Mouse (Mus musculus) E14TG2a.4 (cell line): ENCODE results near the gene Vrk1.

Experiments used
- H3K27me3 ChIP-seq: 2 replicates; pipeline ENCODE4 v1.6.1; 2014; ENCODE audit warnings: low read length, control low read depth; ENCODE audit not compliant: insufficient read depth
- H3K36me3 ChIP-seq: 2 replicates; pipeline ENCODE4 v1.6.1; 2014; ENCODE audit warnings: low read length, control low read depth; ENCODE audit not compliant: insufficient read depth
- H3K4me1 ChIP-seq: replicated peaks from 2 replicates; pipeline ENCODE4 v1.6.1; 2014; ENCODE audit warnings: low read depth, low read length, control low read depth
- H3K4me3 ChIP-seq: replicated peaks from 2 replicates; pipeline ENCODE4 v1.5.1; 2014; ENCODE audit warnings: mild to moderate bottlenecking, low read length
- H3K9me3 ChIP-seq: 2 replicates; pipeline ENCODE4 v1.6.1; 2014; ENCODE audit warnings: low read length, control low read depth
- CTCF ChIP-seq: conservative IDR thresholded peaks from 2 replicates; pipeline ENCODE4 v1.5.1; 2014; ENCODE audit warnings: low read length
- NANOG ChIP-seq: IDR thresholded peaks from 2 replicates; pipeline ENCODE4 v1.6.1; 2014; ENCODE audit warnings: borderline replicate concordance, low read length, mixed read lengths
- POU5F1 ChIP-seq: IDR thresholded peaks from 2 replicates; pipeline ENCODE4 v1.6.1; 2014; ENCODE audit warnings: low read length, borderline replicate concordance

The Vrk1 gene

DNA sequence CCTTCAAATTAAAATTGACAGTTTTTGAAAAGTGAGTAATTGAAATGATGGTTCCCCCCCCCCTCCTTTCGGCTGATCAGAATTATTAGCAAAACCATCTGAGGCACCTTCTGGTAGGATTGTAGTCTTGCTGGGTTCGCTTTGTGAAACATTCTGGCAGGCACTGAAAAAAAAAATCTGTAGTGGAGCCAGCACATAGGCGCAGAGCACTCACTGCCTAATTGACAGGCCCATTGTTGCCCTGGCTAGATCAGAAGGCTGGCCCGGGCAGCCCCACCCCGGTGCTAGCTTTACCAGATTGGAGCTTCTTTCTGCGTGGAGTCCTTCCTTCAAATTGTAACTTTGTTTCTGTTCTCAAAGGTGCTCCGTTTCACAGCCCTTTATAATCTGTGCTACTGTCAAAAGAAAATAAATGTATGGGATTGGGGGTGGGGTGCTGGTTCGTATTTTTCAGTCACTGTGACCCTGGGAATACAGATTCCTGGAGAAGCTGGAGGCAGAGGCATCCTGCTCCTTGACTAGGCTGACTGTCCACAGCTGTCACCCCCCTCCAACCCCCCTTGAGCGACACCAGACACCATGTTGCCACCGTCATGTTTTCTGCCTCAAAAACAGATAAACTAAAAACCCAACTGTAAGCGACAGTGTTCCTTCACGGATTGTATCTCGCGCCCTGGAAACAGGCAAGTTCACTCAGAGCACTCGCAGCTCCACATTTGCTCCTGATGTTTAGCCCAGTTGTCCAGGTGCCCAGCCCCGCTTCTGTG, 72.3 kb downstream of the Vrk1 start:
- peaks cover 49% of the 10 kb centered on the region for H3K4me1 ChIP-seq
- no peak for TF ChIP-seq CTCF
- TF ChIP-seq POU5F1, result no peak
- H3K27me3 ChIP-seq, result 0 out of 2 replicates have a peak, but pooled peaks cover 2% of the 10 kb centered on the region
- no peaks in the 10 kb centered on the region for H3K9me3 ChIP-seq
- peaks cover 26% of the 10 kb centered on the region for H3K36me3 ChIP-seq
- H3K4me3 ChIP-seq, result peak overlapping the region; percentile 23; the same call in 1 of the 2 replicates

DNA sequence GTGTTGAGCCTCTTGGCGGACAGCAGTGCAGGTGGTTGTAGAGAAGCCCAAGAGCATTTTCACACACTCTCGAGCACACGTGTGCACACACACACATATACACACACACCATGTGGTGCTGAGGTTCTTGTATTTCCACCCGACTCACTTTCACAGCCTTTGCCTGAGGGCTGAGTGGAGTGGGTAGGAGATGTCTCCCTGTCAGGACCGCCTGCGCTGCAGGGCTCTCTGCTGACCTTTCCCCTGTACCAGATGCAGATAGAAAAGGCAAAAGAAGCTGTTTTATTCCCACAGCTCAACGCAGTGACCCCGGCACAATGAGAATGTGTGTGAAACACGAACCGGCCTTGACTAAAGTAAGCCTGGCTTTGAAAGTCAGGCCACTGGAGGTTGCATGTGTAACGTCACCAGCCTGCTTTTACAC, 72.9 kb downstream of the Vrk1 start:
- Histone ChIP-seq H3K27me3 (0 out of 2 replicates have a peak, but pooled peaks cover 2% of the 10 kb centered on the region), H3K4me1 (peaks cover 49% of the 10 kb centered on the region), H3K4me3 (peak overlapping the region; percentile 23; the same call in 1 of the 2 replicates), H3K36me3 (peaks cover 26% of the 10 kb centered on the region), H3K9me3 (no peaks in the 10 kb centered on the region)
- TF ChIP-seq NANOG, result no peak
- TF ChIP-seq CTCF, result no peak
- TF ChIP-seq POU5F1, result no peak

DNA sequence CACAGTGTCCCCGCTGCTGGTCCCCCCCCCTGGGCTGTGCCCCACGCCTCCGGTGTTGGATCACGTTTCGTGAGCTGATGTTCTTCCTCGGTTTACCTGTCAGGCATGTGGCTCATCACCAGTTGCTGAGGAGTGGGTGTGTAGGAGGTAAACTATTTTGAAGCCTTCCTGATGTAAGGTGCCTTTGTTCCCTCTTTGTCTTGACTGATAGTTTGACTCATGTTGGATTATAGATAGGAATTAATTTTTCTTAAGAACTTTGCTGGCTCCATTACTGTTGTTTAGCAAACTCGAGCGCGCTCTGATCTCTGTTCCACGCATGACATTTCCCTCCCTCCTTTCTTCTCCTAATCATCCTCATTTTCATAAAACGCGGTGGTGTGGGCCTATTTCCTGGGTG, 74.1 kb downstream of the Vrk1 start:
- Histone ChIP-seq H3K4me3 (peak overlapping the region; percentile 17; the same call in 1 of the 2 replicates), H3K36me3 (peaks cover 18% of the 10 kb centered on the region), H3K9me3 (no peaks in the 10 kb centered on the region), H3K4me1 (peaks cover 49% of the 10 kb centered on the region), H3K27me3 (0 out of 2 replicates have a peak, but pooled peaks cover 2% of the 10 kb centered on the region)
- TF ChIP-seq CTCF, result no peak
- TF ChIP-seq NANOG, result no peak
- TF ChIP-seq POU5F1, result no peak

DNA sequence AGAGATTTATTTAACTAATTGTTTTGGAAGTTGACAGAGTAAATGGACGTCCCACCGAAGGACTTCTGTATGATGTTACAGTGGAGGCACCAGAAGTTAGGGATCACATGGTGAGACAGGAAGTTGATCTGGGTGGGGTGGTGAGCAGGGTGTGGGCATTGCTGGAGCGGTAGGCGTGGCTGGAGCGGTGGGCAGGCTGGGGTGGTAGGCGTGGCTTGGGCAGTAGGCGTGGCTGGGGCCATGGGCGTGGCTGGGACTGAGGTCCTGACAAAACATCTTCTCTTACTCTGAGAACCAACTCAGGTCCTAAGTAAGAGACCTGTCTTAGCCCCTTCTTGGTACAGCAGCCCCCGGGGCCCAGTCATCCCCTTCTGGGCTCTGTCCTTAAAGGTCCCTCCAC, 84.8 kb downstream of the Vrk1 start:
- no peak for TF ChIP-seq CTCF
- no peak for TF ChIP-seq POU5F1
- TF ChIP-seq NANOG, result no peak
- H3K27me3 ChIP-seq, result peaks cover 3% of the 10 kb centered on the region
- no peak overlapping the region for H3K4me3 ChIP-seq
- H3K9me3 ChIP-seq, result peaks cover 16% of the 10 kb centered on the region
- peaks cover 29% of the 10 kb centered on the region for H3K4me1 ChIP-seq
- no peaks in the 10 kb centered on the region for H3K36me3 ChIP-seq

DNA sequence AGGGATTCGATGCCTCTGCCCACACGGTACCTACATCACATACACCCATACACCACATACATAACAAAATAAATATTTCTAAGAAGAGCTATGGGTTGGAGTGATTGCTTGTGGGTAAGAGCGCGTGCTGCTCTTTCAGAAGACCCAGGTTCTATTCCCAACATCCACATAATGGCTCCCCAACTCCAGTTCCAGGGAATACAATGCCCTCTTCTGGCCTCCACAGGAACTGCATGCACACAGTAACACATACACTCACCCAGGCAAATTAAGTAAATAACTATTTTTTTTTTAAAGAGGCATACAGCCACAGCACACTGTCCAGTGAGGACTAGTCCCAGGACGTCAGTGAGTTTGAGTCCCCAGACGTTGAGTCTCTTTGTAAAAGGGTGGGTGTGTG, 92.0 kb downstream of the Vrk1 start:
- H3K27me3 ChIP-seq, result peaks cover 8% of the 10 kb centered on the region; the same call in 1 of the 2 replicates
- H3K9me3 ChIP-seq, result no peaks in the 10 kb centered on the region
- H3K4me3 ChIP-seq, result no peak overlapping the region
- no peaks in the 10 kb centered on the region for H3K36me3 ChIP-seq
- H3K4me1 ChIP-seq, result peaks cover 25% of the 10 kb centered on the region
- TF ChIP-seq NANOG, result no peak
- peak; percentile 87 for TF ChIP-seq CTCF

DNA sequence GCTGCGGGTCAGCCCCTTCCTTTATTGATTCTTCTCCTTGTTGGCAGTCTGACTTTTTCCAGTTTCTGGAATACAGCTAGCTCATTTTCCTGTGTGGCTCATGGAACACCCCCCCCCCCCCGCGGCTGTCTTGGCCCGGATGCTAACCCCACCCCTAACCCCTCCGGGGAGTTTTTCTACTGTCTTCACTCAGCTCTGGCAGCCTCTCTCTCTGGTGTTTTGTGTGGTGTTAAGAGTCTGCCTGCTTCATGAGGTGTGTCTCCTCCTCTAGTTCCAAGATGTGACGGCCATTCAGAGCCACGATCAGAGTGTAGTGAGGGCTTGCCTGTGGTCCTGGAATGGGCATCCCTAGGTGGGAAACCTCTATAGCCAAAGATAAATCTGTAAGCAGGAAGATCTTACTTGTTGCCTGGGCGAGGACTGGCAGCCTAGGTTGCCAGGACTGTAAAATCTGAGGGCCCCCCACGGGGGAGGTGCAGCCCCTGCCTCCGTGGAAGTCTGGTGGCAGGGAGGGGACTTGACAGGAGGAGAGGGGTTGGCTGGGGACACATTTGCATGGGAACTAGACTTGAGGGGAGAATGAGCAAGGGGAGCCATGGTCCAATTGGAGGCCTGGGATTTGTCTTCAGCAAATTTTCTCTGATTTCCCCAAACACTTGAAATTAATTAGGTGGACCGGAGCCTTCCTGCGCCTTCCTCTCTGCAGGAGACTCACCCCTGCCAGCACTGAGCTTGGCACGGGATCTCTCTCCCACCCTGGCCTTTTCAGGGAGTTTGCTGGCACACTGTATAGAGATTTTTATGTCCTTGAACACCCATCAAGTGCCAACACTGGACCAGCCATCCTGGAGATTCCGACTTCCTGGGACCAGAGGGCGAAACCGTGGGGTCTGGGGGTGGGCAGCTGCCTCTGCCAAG, 93.0 kb downstream of the Vrk1 start:
- 0 out of 2 replicates have a peak, but pooled peaks cover 8% of the 10 kb centered on the region for H3K27me3 ChIP-seq
- no peaks in the 10 kb centered on the region for H3K9me3 ChIP-seq
- no peaks in the 10 kb centered on the region for H3K36me3 ChIP-seq
- H3K4me1 ChIP-seq, result peaks cover 25% of the 10 kb centered on the region
- no peak overlapping the region for H3K4me3 ChIP-seq
- no peak for TF ChIP-seq NANOG

DNA sequence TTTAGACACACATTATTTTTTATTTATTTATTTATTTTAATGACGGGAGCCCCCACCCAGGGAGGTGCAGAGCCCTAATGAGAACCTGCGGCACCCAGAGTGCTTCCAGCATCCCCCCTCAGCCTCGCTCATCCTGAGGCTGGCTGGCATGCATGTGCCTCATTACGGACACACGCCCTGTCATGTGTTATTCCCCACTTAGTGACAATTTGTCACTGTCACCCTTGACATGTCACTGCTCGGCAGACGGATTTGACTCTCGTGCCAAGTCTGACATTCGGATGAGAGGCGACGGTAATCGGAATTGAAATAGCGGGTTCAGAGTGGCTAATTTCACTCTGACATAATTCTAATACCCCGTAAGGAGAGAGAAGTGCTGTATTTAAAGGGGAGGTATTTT, 97.2 kb downstream of the Vrk1 start:
- H3K36me3 ChIP-seq, result no peaks in the 10 kb centered on the region
- H3K9me3 ChIP-seq, result no peaks in the 10 kb centered on the region
- peaks cover 17% of the 10 kb centered on the region; the same call in 1 of the 2 replicates for H3K27me3 ChIP-seq
- no peak overlapping the region for H3K4me3 ChIP-seq
- no peak for TF ChIP-seq NANOG
- TF ChIP-seq CTCF, result no peak
- no peak for TF ChIP-seq POU5F1
- H3K4me1 ChIP-seq, result peaks cover 14% of the 10 kb centered on the region

DNA sequence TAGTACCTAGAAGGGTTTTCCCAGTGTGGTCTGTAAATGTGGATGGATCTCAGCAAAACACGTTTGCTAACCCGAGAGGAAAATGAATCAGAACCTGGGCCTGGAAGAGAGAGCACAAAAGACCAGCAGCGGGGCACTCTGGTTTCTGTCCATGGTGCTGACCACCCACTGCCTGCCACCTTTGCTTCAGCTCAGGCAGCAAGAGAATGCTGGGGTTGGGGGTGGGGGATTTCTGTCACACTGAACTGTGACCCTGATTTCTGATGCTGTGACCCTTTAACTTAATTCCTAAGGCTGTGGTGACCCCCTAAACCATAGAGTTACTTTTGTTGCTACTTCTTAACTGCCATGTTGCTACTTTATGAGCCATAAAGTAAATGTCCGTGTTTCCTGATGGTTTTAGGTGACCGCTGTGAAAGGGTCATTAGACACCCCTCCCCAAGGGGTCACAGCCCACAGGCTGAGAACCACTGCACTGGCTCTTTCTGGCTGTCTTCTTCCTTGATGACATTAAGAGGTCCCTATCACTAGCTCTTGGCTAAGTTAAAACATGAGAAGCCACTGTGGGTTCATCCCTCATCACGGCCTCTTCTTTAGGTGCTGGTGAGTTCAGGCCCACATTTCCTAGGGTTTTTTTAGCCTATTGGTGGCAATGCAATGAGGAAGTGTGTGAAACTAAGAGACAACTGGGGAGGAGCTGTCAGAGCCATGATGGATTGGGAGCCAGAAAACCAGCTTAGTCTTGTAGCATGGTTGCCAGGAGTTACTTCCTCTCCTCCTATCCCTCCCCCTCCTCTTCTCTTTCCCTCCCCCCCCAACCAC, 105.3 kb downstream of the Vrk1 start:
- H3K9me3 ChIP-seq, result peaks cover 7% of the 10 kb centered on the region
- 0 out of 2 replicates have a peak, but pooled peaks cover 9% of the 10 kb centered on the region for H3K27me3 ChIP-seq
- H3K36me3 ChIP-seq, result no peaks in the 10 kb centered on the region
- TF ChIP-seq POU5F1 (no peak), CTCF (no peak), NANOG (no peak)
- peaks cover 37% of the 10 kb centered on the region for H3K4me1 ChIP-seq
- no peak overlapping the region for H3K4me3 ChIP-seq
